Mouse (Mus musculus) kidney, adult 2 months (tissue): Measurements from ENCODE around the gene Washc3. TPM values are rescaled to one million over a fixed set of nuclear protein-coding genes. Genes with fewer than 3 reads are reported as not detected.

Experiments used
- DNase-seq: peaks from one replicate; pipeline ENCODE4 v3.0.0; 2021
- H3K27ac ChIP-seq: fragments of 200-500 bp; 2 replicates; pipeline ENCODE4 v1.5.1; 2012; ENCODE audit warnings: low read depth, low read length, control low read depth, inconsistent platforms; ENCODE audit not compliant: insufficient read depth
- H3K27me3 ChIP-seq: fragments of 200-500 bp; replicated peaks from 2 replicates; pipeline ENCODE4 v1.6.1; 2012; ENCODE audit warnings: mild to moderate bottlenecking, moderate library complexity, low read length, inconsistent platforms; ENCODE audit not compliant: control insufficient read depth, insufficient read depth
- H3K36me3 ChIP-seq: fragments of 200-500 bp; 2 replicates; pipeline ENCODE4 v1.6.1; 2012; ENCODE audit warnings: mild to moderate bottlenecking, moderate library complexity, low read length, inconsistent platforms; ENCODE audit not compliant: control insufficient read depth, insufficient read depth
- H3K4me1 ChIP-seq: fragments of 200-500 bp; 2 replicates; pipeline ENCODE4 v1.6.1; 2011; ENCODE audit warnings: low read length; ENCODE audit not compliant: control insufficient read depth, insufficient read depth
- H3K4me3 ChIP-seq: fragments of 200-500 bp; 2 replicates; pipeline ENCODE4 v1.5.1; 2011; ENCODE audit warnings: mild to moderate bottlenecking, low read depth, low read length, control low read depth; ENCODE audit not compliant: insufficient read depth
- CTCF ChIP-seq: fragments of 200-500 bp; conservative IDR thresholded peaks from 2 replicates; pipeline ENCODE4 v1.5.1; 2011; ENCODE audit warnings: low read depth, mild to moderate bottlenecking, control low read depth, low read length, moderate library complexity, mixed read lengths; ENCODE audit not compliant: insufficient read depth, insufficient read length
- POLR2A ChIP-seq: fragments of 200-500 bp; IDR thresholded peaks from one replicate; pipeline ENCODE4 v1.6.1; 2011; ENCODE audit warnings: low read depth, low read length, control low read depth
- WGBS: fragments of 180-500 bp; shearing (Covaris S2); methylation state at CpG from one replicate; pipeline ENCODE4 v1.1.7; 2018; 5-methylcytosine and 5-hydroxymethylcytosine counted together
- polyA plus RNA-seq: library from polyadenylated mRNA; depleted of rRNA; stranded (reverse); fragments of >200 nt; gene quantifications from 2 replicates; pipeline ENCODE4 v1.2.3, GENCODE M21; 2012

Gene Washc3
- polyA plus RNA-seq, 1 experiment, result 25.4 TPM

GRCm38 (mm10) chr10:88201650-88202049 is 757 bp downstream of the Washc3 start:
- WGBS, result 62% methylated on average over 13 of the region's 13 CpGs
- peak overlapping the region; percentile 75 for H3K4me3 ChIP-seq
- peaks cover 5% of the 10 kb centered on the region; the same call in 1 of the 2 replicates for H3K4me1 ChIP-seq
- TF ChIP-seq CTCF, result no peak
- no peak for TF ChIP-seq POLR2A
- H3K27ac ChIP-seq, result peak overlapping the region; percentile 75; the same call in 1 of the 2 replicates
- no peaks in the 10 kb centered on the region for H3K27me3 ChIP-seq
- no peaks in the 10 kb centered on the region; the same call in 1 of the 2 replicates for H3K36me3 ChIP-seq
- DNase-seq, result peak; percentile 4

DNA sequence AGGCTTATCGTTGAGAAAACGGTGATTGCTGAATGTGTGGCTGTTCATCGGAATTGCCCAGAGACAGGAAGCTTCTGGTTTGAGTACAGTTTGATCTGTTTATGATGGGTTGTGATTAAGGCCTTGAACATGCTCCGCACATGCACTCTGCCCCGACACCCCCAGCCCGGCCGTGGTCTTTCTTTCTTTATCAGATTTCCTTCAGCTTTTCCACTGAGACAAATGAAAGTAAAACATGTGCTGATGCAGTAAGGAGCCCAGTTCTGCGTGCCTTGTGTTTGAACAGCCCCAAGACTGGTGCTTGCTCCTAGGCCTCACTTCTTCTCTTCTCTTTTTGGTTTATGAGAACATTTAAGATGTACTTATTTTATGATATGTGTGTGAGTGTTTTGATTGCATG is 1.7 kb downstream of the Washc3 start:
- WGBS, result 90% methylated on average over 8 of the region's 8 CpGs

DNA sequence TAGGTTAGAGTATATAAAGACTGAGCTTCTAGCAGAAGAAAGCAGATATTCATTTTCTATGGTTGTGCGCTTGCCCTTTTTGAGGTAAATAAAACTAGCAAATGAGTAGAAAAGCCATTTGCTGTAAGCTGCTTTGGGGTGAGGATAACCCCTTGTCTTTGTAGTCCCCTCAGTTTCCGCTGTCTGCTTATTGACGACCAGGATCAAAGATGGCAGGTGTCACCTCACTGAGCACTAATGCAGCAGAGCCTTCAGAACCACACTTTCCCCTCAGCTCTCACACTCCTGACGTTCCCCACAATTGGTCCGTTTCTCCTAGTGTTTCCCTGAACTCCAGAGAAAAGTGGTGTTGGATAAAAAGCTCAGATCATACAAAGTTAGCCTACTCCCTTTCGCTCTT is 2.3 kb downstream of the Washc3 start:
- 95% methylated on average over 6 of the region's 6 CpGs for WGBS

More for the DNA sequence above, 1.7 kb downstream of the Washc3 start:
- no peak for DNase-seq
- Histone ChIP-seq H3K27me3 (no peaks in the 10 kb centered on the region), H3K36me3 (no peaks in the 10 kb centered on the region; the same call in 1 of the 2 replicates), H3K4me1 (peaks cover 5% of the 10 kb centered on the region; the same call in 1 of the 2 replicates), H3K27ac (no peak overlapping the region), H3K4me3 (no peak overlapping the region)
- no peak for TF ChIP-seq CTCF
- no peak for TF ChIP-seq POLR2A

GRCm38 (mm10) chr10:88212644-88213043 is 11.8 kb downstream of the Washc3 start:
- DNase-seq, result no peak
- H3K4me1 ChIP-seq, result no peaks in the 10 kb centered on the region
- no peak overlapping the region for H3K27ac ChIP-seq
- H3K27me3 ChIP-seq, result no peaks in the 10 kb centered on the region
- H3K36me3 ChIP-seq, result 0 out of 2 replicates have a peak, but pooled peaks cover 2% of the 10 kb centered on the region
- 94% methylated on average over 5 of the region's 5 CpGs for WGBS
- H3K4me3 ChIP-seq, result no peak overlapping the region
- no peak for TF ChIP-seq CTCF

More for the DNA sequence above, 2.3 kb downstream of the Washc3 start:
- H3K27ac ChIP-seq, result no peak overlapping the region
- peaks cover 5% of the 10 kb centered on the region; the same call in 1 of the 2 replicates for H3K4me1 ChIP-seq
- no peaks in the 10 kb centered on the region; the same call in 1 of the 2 replicates for H3K36me3 ChIP-seq
- no peak for TF ChIP-seq POLR2A
- no peak for TF ChIP-seq CTCF
- H3K27me3 ChIP-seq, result no peaks in the 10 kb centered on the region
- DNase-seq, result no peak
- no peak overlapping the region for H3K4me3 ChIP-seq

- 0 out of 2 replicates have a peak, but pooled peaks cover 2% of the 10 kb centered on the region for H3K36me3 ChIP-seq
- no peak overlapping the region for H3K4me3 ChIP-seq
- no peak overlapping the region for H3K27ac ChIP-seq
- no peaks in the 10 kb centered on the region for H3K27me3 ChIP-seq
- TF ChIP-seq POLR2A (no peak), CTCF (no peak)
- no peak for DNase-seq
- no peaks in the 10 kb centered on the region for H3K4me1 ChIP-seq
- WGBS, result 93% methylated on average over 20 of the region's 20 CpGs
Measured at GRCm38 (mm10) chr10:88214800-88215514, 14.1 kb downstream of the Washc3 start.

DNA sequence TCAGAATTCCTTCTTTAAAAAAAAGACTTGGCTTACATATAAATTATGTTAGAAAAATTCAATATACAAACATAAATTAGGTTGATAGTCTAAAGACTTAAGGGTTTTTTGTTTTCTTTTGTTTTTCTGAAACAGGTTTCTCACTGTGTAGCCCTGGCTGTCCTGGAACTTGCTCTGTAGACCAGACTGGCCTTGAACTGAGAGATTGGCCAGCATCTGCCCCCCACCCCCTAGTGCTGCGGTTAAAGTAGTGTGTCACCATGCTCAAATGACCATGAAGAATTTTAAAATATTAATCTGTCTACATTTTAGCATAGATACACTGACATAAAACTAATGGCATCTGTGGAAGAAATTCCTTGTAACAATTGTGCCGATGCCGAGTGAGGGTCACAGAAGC is 17.3 kb downstream of the Washc3 start:
- WGBS, result 88% methylated on average over 3 of the region's 3 CpGs
- no peaks in the 10 kb centered on the region for H3K27me3 ChIP-seq
- H3K27ac ChIP-seq, result no peak overlapping the region
- H3K4me3 ChIP-seq, result no peak overlapping the region
- H3K36me3 ChIP-seq, result peaks cover 4% of the 10 kb centered on the region
- no peak for TF ChIP-seq POLR2A
- no peak for TF ChIP-seq CTCF
- no peaks in the 10 kb centered on the region for H3K4me1 ChIP-seq
- no peak for DNase-seq

GRCm38 (mm10) chr10:88221718-88222117 is 20.8 kb downstream of the Washc3 start:
- Histone ChIP-seq H3K27ac (no peak overlapping the region), H3K4me1 (no peaks in the 10 kb centered on the region), H3K27me3 (no peaks in the 10 kb centered on the region), H3K36me3 (peaks cover 3% of the 10 kb centered on the region), H3K4me3 (no peak overlapping the region)
- DNase-seq, result no peak
- TF ChIP-seq CTCF (no peak), POLR2A (no peak)
- WGBS, result 80% methylated on average over 5 of the region's 5 CpGs
